Mouse (Mus musculus) central nervous system, embryonic 18 days (tissue): ENCODE measurements around the gene Gm7534. TPM values are rescaled to one million over a fixed set of nuclear protein-coding genes. Genes with fewer than 3 reads are reported as not detected.

Experiments used
- polyA plus RNA-seq: library from polyadenylated mRNA; depleted of rRNA; stranded (reverse); fragments of >200 nt; gene quantifications from 2 replicates; pipeline ENCODE4 v1.2.3, GENCODE M21; 2012; rRNA removed

Gene Gm7534
- polyA plus RNA-seq, result not detected in 2 replicates

DNA sequence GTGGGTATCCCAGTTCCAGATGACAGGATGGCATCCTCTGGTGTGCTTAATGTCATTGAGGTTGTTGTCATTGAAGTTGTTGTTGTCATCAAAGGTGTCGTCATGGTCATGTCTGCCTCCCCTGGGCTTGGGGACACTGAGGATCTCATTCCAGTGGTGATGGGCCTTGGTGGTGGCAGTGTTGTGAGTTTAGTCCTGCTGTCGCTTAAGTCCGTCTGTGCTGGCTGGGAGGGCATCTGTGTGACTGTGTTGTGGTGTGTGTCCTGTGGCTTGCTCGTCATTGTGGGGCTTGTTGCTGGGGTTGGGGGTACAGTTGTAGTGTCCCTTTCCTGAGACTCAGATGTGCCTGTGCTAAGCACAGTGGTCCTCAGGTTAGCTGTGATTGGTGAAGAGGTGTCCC lies at the start of gene Gm7534:
Gene Gm7534 (minus strand): TSS at position 101 of the 400 bp plus-strand sequence.

DNA sequence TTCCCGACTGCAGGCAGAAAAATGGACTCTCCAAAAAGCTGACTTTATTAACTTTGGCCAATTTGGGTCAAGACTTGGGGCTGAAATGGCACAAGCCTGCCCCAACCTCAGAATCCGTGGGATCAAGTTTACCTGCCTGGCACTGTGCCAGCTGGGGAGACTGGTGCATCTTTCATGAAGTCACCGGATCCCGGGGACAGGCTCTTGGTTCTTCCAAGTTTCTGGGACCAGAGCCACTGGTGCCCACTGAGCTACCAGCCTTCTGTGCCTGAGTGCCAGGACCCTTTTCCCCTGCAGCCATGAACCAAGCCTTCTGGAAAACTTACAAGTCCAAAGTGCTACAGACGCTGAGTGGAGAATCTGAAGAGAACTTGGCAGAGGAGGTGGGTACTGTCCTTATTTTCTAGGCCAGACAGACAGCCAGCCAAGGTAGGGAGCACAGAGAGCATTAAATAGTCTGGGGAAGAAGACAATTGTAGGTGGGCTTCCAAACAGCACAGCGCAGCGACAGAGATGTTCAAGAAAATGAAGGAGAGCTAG lies 44.0 kb upstream of the Gm7534 start, which contains the start of gene Gm30191:
Gene Gm30191 (plus strand): TSS at position 217 of the 540 bp plus-strand sequence.

DNA sequence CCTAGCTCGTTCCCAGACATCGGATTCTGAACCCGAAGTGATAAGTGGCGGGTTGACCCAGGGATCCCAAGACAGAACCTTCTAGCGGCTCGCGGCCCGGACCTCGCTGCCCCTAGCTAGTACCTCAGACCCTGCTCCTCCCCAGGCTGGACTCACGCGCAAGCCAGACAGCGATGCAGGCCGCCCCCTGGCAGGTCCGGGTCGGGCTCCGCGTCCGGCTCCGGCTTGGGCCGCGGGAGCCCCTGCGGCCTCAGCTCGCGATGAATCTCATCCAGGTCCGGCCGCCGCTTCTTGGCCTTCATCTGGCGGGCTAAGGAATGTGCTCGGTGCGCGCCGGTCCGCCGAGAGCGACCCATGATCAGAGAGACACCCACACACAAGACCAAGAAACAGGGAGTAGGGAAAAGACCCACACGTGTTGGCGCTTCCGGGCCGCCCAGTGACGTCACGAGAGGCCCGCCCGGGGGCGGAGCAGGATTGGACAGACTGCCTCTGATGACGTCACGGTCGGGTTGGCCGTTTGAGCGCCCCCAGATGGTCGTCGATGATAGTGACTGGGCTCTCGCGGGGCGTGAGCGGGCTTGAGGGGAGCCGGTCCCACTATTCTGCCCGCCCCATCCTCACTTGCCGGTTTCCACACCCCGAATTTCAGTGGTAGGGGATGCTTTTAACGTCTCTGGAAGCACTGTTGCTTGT lies 42.5 kb upstream of the Gm7534 start, which contains the start of gene Zfp593:
Gene Zfp593 (minus strand): TSS at position 445 of the 696 bp plus-strand sequence.

DNA sequence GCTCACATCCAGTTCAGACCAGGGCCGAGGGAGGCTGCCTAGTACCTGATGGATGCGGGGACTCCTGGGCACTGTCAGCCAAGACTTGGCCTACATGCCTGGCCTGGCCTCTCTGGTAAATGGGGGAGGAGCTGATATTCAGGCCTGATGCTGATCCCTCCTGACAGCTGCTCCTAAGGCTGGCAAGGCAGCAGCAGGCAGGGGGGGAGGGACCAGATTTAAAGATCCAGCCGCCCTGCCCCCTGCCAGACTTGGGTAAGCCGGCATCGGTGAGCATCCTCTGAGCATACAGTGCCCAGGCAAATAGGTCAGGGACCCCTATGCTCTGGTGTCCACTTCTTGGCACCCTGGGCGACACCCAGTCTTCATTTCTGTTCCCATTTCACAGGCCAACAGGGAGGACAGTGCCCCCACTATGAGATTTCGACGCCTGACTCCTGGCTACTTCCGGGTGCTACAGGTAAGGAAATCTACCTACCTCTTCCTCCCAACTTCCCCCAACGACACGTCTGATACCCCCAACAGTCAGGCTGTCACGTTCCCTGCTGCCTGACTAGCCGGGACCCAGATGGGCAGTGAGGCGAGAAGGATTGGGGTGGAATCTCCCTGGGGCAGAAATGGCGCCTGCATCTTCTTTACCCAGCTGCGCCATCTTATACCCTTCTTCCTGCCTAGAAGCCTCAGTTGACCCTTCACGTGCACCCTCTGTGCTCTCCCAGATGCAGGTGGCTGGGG lies 40.9 kb upstream of the Gm7534 start, which contains the start of gene E130218I03Rik:
Gene E130218I03Rik (plus strand): TSS at position 147 of the 735 bp plus-strand sequence.

DNA sequence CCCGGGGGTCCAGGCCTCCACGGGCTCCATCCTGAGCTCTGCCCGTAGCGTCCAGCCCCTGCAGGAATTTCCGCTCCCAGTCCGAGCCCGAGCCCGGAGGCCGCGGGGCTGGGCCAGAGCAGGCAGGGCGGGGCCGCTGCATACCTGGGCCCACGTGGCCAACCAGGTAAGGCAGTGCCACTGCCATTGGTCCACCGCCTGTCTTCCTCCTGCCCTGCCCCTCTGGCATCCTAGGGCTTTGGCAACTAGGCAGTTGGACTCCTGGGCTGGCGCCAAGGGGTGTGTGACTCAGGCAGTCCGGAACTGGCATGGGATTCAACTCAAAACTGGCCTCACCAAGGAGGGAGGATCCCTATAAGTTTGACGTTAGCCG lies 35.5 kb upstream of the Gm7534 start, which contains the start of gene Cnksr1:
Gene Cnksr1 (minus strand): TSS at position 121 of the 373 bp plus-strand sequence.

DNA sequence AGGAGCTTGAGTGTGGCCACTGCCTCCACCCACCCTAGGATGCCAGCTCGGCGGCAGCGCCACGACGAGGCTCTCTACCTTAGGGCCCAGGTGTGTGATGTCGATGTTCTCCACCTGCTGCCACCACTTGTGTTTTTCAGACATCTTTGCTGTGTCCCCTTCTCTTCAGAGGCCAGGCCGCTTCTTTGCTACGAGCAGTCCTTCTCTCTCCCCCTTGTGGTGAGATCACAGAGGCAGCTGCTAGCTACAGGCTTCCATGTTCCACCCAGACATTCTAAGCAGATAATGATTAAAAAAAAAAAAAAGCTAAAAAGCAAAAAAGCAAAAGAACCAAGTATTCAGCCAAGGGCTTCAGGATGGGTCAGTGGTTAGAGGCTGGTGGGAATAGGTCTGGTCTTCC lies 24.4 kb upstream of the Gm7534 start, which contains the start of gene Catsper4:
Gene Catsper4 (minus strand): TSS at position 190 of the 400 bp plus-strand sequence.

Other genes starting within 250 kb of the Gm7534 start
- 429 and 457 TPM in 2 replicates for gene Hmgn2, start 234.4 kb downstream of the Gm7534 start, polyA plus RNA-seq
- 50.9 and 52.2 TPM in 2 replicates for gene Dhdds, start 202.1 kb downstream of the Gm7534 start, polyA plus RNA-seq
- gene Lin28a, start 184.2 kb downstream of the Gm7534 start, polyA plus RNA-seq, result 0.17 and 0.21 TPM in 2 replicates
- not detected in 2 replicates for gene Zfp683, start 149.2 kb downstream of the Gm7534 start, polyA plus RNA-seq
- gene Crybg2, start 142.2 kb downstream of the Gm7534 start, polyA plus RNA-seq, result 5.2 and 5.3 TPM in 2 replicates
- gene Cd52, start 107.9 kb downstream of the Gm7534 start, polyA plus RNA-seq, result 1.4 TPM in 2 replicates
- 25.0 and 26.3 TPM in 2 replicates for gene Ubxn11, start 100.4 kb downstream of the Gm7534 start, polyA plus RNA-seq
- gene Sh3bgrl3, start 74.2 kb downstream of the Gm7534 start, polyA plus RNA-seq, result 303 and 333 TPM in 2 replicates
- 20.0 and 23.9 TPM in 2 replicates for gene Cep85, start 15.9 kb downstream of the Gm7534 start, polyA plus RNA-seq
- 0.09 and 0.14 TPM in 2 replicates for gene Catsper4, start 24.4 kb upstream of the Gm7534 start, polyA plus RNA-seq
- 0.35 and 0.74 TPM in 2 replicates for gene Cnksr1, start 35.4 kb upstream of the Gm7534 start, polyA plus RNA-seq
- 0.11 TPM in 1 of 2 replicates, not detected in the other for gene E130218I03Rik, start 40.7 kb upstream of the Gm7534 start, polyA plus RNA-seq
- 14.1 and 14.4 TPM in 2 replicates for gene Zfp593, start 42.6 kb upstream of the Gm7534 start, polyA plus RNA-seq
- gene Gm30191, start 43.9 kb upstream of the Gm7534 start, polyA plus RNA-seq, result 0.14 and 0.25 TPM in 2 replicates
- 21.6 and 22.1 TPM in 2 replicates for gene Grrp1, start 51.1 kb upstream of the Gm7534 start, polyA plus RNA-seq
- gene Pdik1l, start 84.9 kb upstream of the Gm7534 start, polyA plus RNA-seq, result 17.9 and 19.9 TPM in 2 replicates
- 0.36 and 0.60 TPM in 2 replicates for gene Trim63, start 112.1 kb upstream of the Gm7534 start, polyA plus RNA-seq
- gene Slc30a2, start 140.2 kb upstream of the Gm7534 start, polyA plus RNA-seq, result 0.05 and 0.69 TPM in 2 replicates
- 1.1 and 1.2 TPM in 2 replicates for gene Extl1, start 180.8 kb upstream of the Gm7534 start, polyA plus RNA-seq
- gene Pafah2, start 193.3 kb upstream of the Gm7534 start, polyA plus RNA-seq, result 15.4 and 16.4 TPM in 2 replicates